Mouse (Mus musculus): ENCODE data around the gene Gm28047. TPM values are rescaled to one million over a fixed set of nuclear protein-coding genes. Genes with fewer than 3 reads are reported as not detected.

Gene Gm28047
- polyA plus RNA-seq, 1 experiment from 2014 or later = not detected

- 57% methylated on average over 3 of the region's 3 CpGs for WGBS
- Histone ChIP-seq H3K4me1 (ENCODE audit: control insufficient read depth, insufficient read depth, low read length) (peaks cover 11% of the 10 kb centered on the region; the same call in 1 of the 2 replicates), H3K27me3 (replicated peaks; ENCODE audit: control insufficient read depth, insufficient read depth, low read length) (no peaks in the 10 kb centered on the region), H3K4me3 (ENCODE audit: low read depth, low read length) (no peak overlapping the region), H3K27ac (ENCODE audit: low read depth, low read length) (peak overlapping the region; percentile 89), H3K4me2 (ENCODE audit: low read length) (no peak overlapping the region), H3K36me3 (ENCODE audit: control insufficient read depth, insufficient read depth, low read length) (peaks cover 35% of the 10 kb centered on the region), H3K9ac (ENCODE audit: low read length) (no peak overlapping the region), H3K9me3 (replicated peaks; ENCODE audit: control insufficient read depth, low read length) (no peaks in the 10 kb centered on the region)
- ATAC-seq (peak; percentile 80), DNase-seq (ENCODE audit: low spot score) (peak; percentile 65)
These were observed 77.4 kb downstream of the Gm28047 start for GRCm38 (mm10) chr15:102547478-102547877.

- WGBS = 62% methylated on average over 3 of the region's 3 CpGs
- Histone ChIP-seq H3K9me3 (replicated peaks; ENCODE audit: control insufficient read depth, low read length) (no peaks in the 10 kb centered on the region), H3K4me1 (ENCODE audit: control insufficient read depth, insufficient read depth, low read length) (peaks cover 11% of the 10 kb centered on the region; the same call in 1 of the 2 replicates), H3K36me3 (ENCODE audit: control insufficient read depth, insufficient read depth, low read length) (peaks cover 29% of the 10 kb centered on the region), H3K27me3 (replicated peaks; ENCODE audit: control insufficient read depth, insufficient read depth, low read length) (no peaks in the 10 kb centered on the region), H3K4me3 (ENCODE audit: low read depth, low read length) (no peak overlapping the region), H3K4me2 (ENCODE audit: low read length) (no peak overlapping the region), H3K27ac (ENCODE audit: low read depth, low read length) (peak overlapping the region; percentile 89), H3K9ac (ENCODE audit: low read length) (no peak overlapping the region)
- DNase-seq (ENCODE audit: low spot score) (peak; percentile 92), ATAC-seq (peak; percentile 88)
These were observed 78.0 kb downstream of the Gm28047 start for GRCm38 (mm10) chr15:102546677-102547427.

- no peak for ATAC-seq
These were observed 78.6 kb downstream of the Gm28047 start for GRCm38 (mm10) chr15:102546246-102546645.

GRCm38 (mm10) chr15:102544801-102545200 lies 80.1 kb downstream of the Gm28047 start:
- Histone ChIP-seq H3K4me3 (ENCODE audit: low read depth, low read length) (no peak overlapping the region), H3K4me1 (ENCODE audit: control insufficient read depth, insufficient read depth, low read length) (peaks cover 11% of the 10 kb centered on the region; the same call in 1 of the 2 replicates), H3K9ac (ENCODE audit: low read length) (no peak overlapping the region), H3K36me3 (ENCODE audit: control insufficient read depth, insufficient read depth, low read length) (peaks cover 37% of the 10 kb centered on the region), H3K27me3 (replicated peaks; ENCODE audit: control insufficient read depth, insufficient read depth, low read length) (no peaks in the 10 kb centered on the region), H3K27ac (ENCODE audit: low read depth, low read length) (no peak overlapping the region), H3K9me3 (replicated peaks; ENCODE audit: control insufficient read depth, low read length) (no peaks in the 10 kb centered on the region), H3K4me2 (ENCODE audit: low read length) (no peak overlapping the region)
- ATAC-seq (no peak), DNase-seq (ENCODE audit: low spot score) (peak; percentile 54)
- WGBS = 77% methylated on average over 4 of the region's 4 CpGs

More at GRCm38 (mm10) chr15:102546246-102546645, 78.6 kb downstream of the Gm28047 start:
- H3K9ac ChIP-seq (ENCODE audit: low read length) = no peak overlapping the region
- H3K4me3 ChIP-seq (ENCODE audit: low read depth, low read length) = no peak overlapping the region
- H3K4me1 ChIP-seq (ENCODE audit: control insufficient read depth, insufficient read depth, low read length) = peaks cover 11% of the 10 kb centered on the region; the same call in 1 of the 2 replicates
- 76% methylated on average over 3 of the region's 3 CpGs for WGBS
- H3K27ac ChIP-seq (ENCODE audit: low read depth, low read length) = peak overlapping the region; percentile 89
- H3K4me2 ChIP-seq (ENCODE audit: low read length) = no peak overlapping the region
- H3K36me3 ChIP-seq (ENCODE audit: control insufficient read depth, insufficient read depth, low read length) = peaks cover 27% of the 10 kb centered on the region
- H3K27me3 ChIP-seq (replicated peaks; ENCODE audit: control insufficient read depth, insufficient read depth, low read length) = no peaks in the 10 kb centered on the region
- H3K9me3 ChIP-seq (replicated peaks; ENCODE audit: control insufficient read depth, low read length) = no peaks in the 10 kb centered on the region
- DNase-seq (ENCODE audit: low spot score) = no peak

GRCm38 (mm10) chr15:102533926-102534325 lies 90.9 kb downstream of the Gm28047 start:
- WGBS = 93% methylated on average over 7 of the region's 7 CpGs
- Histone ChIP-seq H3K4me2 (ENCODE audit: low read length) (no peak overlapping the region), H3K27ac (ENCODE audit: low read depth, low read length) (no peak overlapping the region), H3K9me3 (replicated peaks; ENCODE audit: control insufficient read depth, low read length) (no peaks in the 10 kb centered on the region), H3K4me1 (ENCODE audit: control insufficient read depth, insufficient read depth, low read length) (no peaks in the 10 kb centered on the region), H3K36me3 (ENCODE audit: control insufficient read depth, insufficient read depth, low read length) (peaks cover 77% of the 10 kb centered on the region), H3K4me3 (ENCODE audit: low read depth, low read length) (no peak overlapping the region), H3K27me3 (replicated peaks; ENCODE audit: control insufficient read depth, insufficient read depth, low read length) (no peaks in the 10 kb centered on the region), H3K9ac (ENCODE audit: low read length) (no peak overlapping the region)
- ATAC-seq (no peak), DNase-seq (ENCODE audit: low spot score) (no peak)

GRCm38 (mm10) chr15:102532106-102532900 lies 92.6 kb downstream of the Gm28047 start:
- Histone ChIP-seq H3K4me2 (ENCODE audit: low read length) (no peak overlapping the region), H3K9ac (ENCODE audit: low read length) (no peak overlapping the region), H3K4me1 (ENCODE audit: control insufficient read depth, insufficient read depth, low read length) (no peaks in the 10 kb centered on the region), H3K27me3 (replicated peaks; ENCODE audit: control insufficient read depth, insufficient read depth, low read length) (no peaks in the 10 kb centered on the region), H3K27ac (ENCODE audit: low read depth, low read length) (no peak overlapping the region), H3K9me3 (replicated peaks; ENCODE audit: control insufficient read depth, low read length) (no peaks in the 10 kb centered on the region), H3K4me3 (ENCODE audit: low read depth, low read length) (no peak overlapping the region), H3K36me3 (ENCODE audit: control insufficient read depth, insufficient read depth, low read length) (peaks cover 78% of the 10 kb centered on the region)
- ATAC-seq (no peak), DNase-seq (ENCODE audit: low spot score) (no peak)
- 84% methylated on average over 3 of the region's 3 CpGs for WGBS

- Histone ChIP-seq H3K9me3 (replicated peaks; ENCODE audit: control insufficient read depth, low read length) (no peaks in the 10 kb centered on the region), H3K4me1 (ENCODE audit: control insufficient read depth, insufficient read depth, low read length) (no peaks in the 10 kb centered on the region), H3K27ac (ENCODE audit: low read depth, low read length) (no peak overlapping the region), H3K4me2 (ENCODE audit: low read length) (no peak overlapping the region), H3K36me3 (ENCODE audit: control insufficient read depth, insufficient read depth, low read length) (peaks cover 74% of the 10 kb centered on the region), H3K9ac (ENCODE audit: low read length) (no peak overlapping the region), H3K27me3 (replicated peaks; ENCODE audit: control insufficient read depth, insufficient read depth, low read length) (no peaks in the 10 kb centered on the region), H3K4me3 (ENCODE audit: low read depth, low read length) (no peak overlapping the region)
- DNase-seq (ENCODE audit: low spot score) (no peak), ATAC-seq (no peak)
- WGBS = 94% methylated on average over 4 of the region's 4 CpGs
These were observed 93.3 kb downstream of the Gm28047 start for GRCm38 (mm10) chr15:102531586-102531985.

GRCm38 (mm10) chr15:102530566-102530965 lies 94.3 kb downstream of the Gm28047 start:
- H3K9ac ChIP-seq (ENCODE audit: low read length) = no peak overlapping the region
- no peak overlapping the region for H3K4me3 ChIP-seq (ENCODE audit: low read depth, low read length)
- DNase-seq (ENCODE audit: low spot score) (no peak), ATAC-seq (no peak)
- H3K4me1 ChIP-seq (ENCODE audit: control insufficient read depth, insufficient read depth, low read length) = no peaks in the 10 kb centered on the region
- no peaks in the 10 kb centered on the region for H3K27me3 ChIP-seq (replicated peaks; ENCODE audit: control insufficient read depth, insufficient read depth, low read length)
- no peak overlapping the region for H3K27ac ChIP-seq (ENCODE audit: low read depth, low read length)
- H3K9me3 ChIP-seq (replicated peaks; ENCODE audit: control insufficient read depth, low read length) = no peaks in the 10 kb centered on the region
- WGBS = 86% methylated on average over 4 of the region's 4 CpGs
- H3K36me3 ChIP-seq (ENCODE audit: control insufficient read depth, insufficient read depth, low read length) = peaks cover 68% of the 10 kb centered on the region
- H3K4me2 ChIP-seq (ENCODE audit: low read length) = no peak overlapping the region

GRCm38 (mm10) chr15:102528396-102528795 lies 96.5 kb downstream of the Gm28047 start:
- Histone ChIP-seq H3K9ac (ENCODE audit: low read length) (no peak overlapping the region), H3K9me3 (replicated peaks; ENCODE audit: control insufficient read depth, low read length) (no peaks in the 10 kb centered on the region), H3K27me3 (replicated peaks; ENCODE audit: control insufficient read depth, insufficient read depth, low read length) (no peaks in the 10 kb centered on the region), H3K4me1 (ENCODE audit: control insufficient read depth, insufficient read depth, low read length) (no peaks in the 10 kb centered on the region), H3K27ac (ENCODE audit: low read depth, low read length) (no peak overlapping the region), H3K4me3 (ENCODE audit: low read depth, low read length) (no peak overlapping the region), H3K36me3 (ENCODE audit: control insufficient read depth, insufficient read depth, low read length) (peaks cover 71% of the 10 kb centered on the region), H3K4me2 (ENCODE audit: low read length) (no peak overlapping the region)
- DNase-seq (ENCODE audit: low spot score) (no peak), ATAC-seq (no peak)
- WGBS = 95% methylated on average over 1 of the region's 1 CpGs

All from forebrain, embryonic 14.5 days (tissue).